15 mouse cellular contexts compared by ENCODE assay signal in genomic region chr5:35540555-35540954, GRCm38 (mm10). TPM values are rescaled to one million over a fixed set of nuclear protein-coding genes. Genes with fewer than 3 reads are reported as not detected.
DNase-seq lines count a peak whose midpoint lies in the region; ATAC-seq and TF ChIP-seq lines count a peak whose summit lies in the region.
"Had no signal": no experiment of that assay in that cellular context is flagged by ENCODE, and none has a peak within 500 bp of the region (broad histone marks: within the 10 kb centered on the region; RNA-seq: fewer than 3 reads in every experiment).

No protein-coding gene starts in this region.

- no peak overlapping the region for H3K4me2 ChIP-seq in lung, embryonic 16.5 days (ENCODE audit: low read depth, low read length)
- H3K4me2 ChIP-seq in limb, embryonic 13.5 days (replicated peaks): no peak overlapping the region

- H3K9me3 ChIP-seq in lung, embryonic 16.5 days (ENCODE audit: control insufficient read depth, low read length): no peaks in the 10 kb centered on the region
- no peaks in the 10 kb centered on the region for H3K9me3 ChIP-seq in limb, embryonic 13.5 days

- H3K4me3 ChIP-seq in lung, embryonic 16.5 days (ENCODE audit: low read length): no peak overlapping the region
- no peak overlapping the region for H3K4me3 ChIP-seq in limb, embryonic 13.5 days
- no peak overlapping the region for H3K4me3 ChIP-seq in layer of hippocampus, adult 2 months
- H3K4me3 ChIP-seq: megakaryocyte, embryonic 14.5 days; myocyte had no signal

- WGBS in lung, embryonic 16.5 days: 27% methylated on average over 5 of the region's 5 CpGs
- WGBS in limb, embryonic 13.5 days: 34% methylated on average over 5 of the region's 5 CpGs

- peak; percentile 14 for DNase-seq in embryo, embryonic 10 days (ENCODE audit: low spot score)
- DNase-seq in embryo, embryonic 9.5 days (ENCODE audit: extremely low spot score): no peak
- DNase-seq in lung, postnatal 25 days (ENCODE audit: low spot score): no peak
- DNase-seq in yolk sac, embryonic 10.5 days (ENCODE audit: low spot score): peak; percentile 40
- DNase-seq in layer of hippocampus, adult 2 months (ENCODE audit: low spot score in 2 of 2): no peak
- DNase-seq in left cerebral cortex, postnatal 36 days (ENCODE audit: low spot score in 2 of 2): no peak
- DNase-seq: adrenal gland, adult 8-10 months; cerebellum, postnatal 25 days; heart, postnatal 14 days; layer of hippocampus, adult 9-11 months; right cerebral cortex, postnatal 25 days had no signal

- no peak for TF ChIP-seq CTCF in layer of hippocampus, adult 2 months (conservative IDR thresholded peaks at IDR 0.05)

- peak; percentile 38; the same call in 1 of the 2 replicates for ATAC-seq in lung, embryonic 16.5 days (ENCODE audit: low read depth)
- no peak for ATAC-seq in limb, embryonic 13.5 days (ENCODE audit: low FRiP score, low read depth)

- 0 out of 2 replicates have a peak, but pooled peaks cover 6% of the 10 kb centered on the region for H3K4me1 ChIP-seq in lung, embryonic 16.5 days (replicated peaks; ENCODE audit: control insufficient read depth, insufficient read depth, low read length)
- peaks cover 9% of the 10 kb centered on the region; the same call in 1 of the 2 replicates for H3K4me1 ChIP-seq in limb, embryonic 13.5 days
- H3K4me1 ChIP-seq: megakaryocyte, embryonic 14.5 days had no signal

- H3K27ac ChIP-seq in lung, embryonic 16.5 days (ENCODE audit: low read length): peak overlapping the region; percentile 16
- H3K27ac ChIP-seq in limb, embryonic 13.5 days: peak overlapping the region; percentile 44; the same call in 1 of the 2 replicates
- H3K27ac ChIP-seq in layer of hippocampus, adult 2 months: no peak overlapping the region

- no peaks in the 10 kb centered on the region for H3K27me3 ChIP-seq in lung, embryonic 16.5 days (ENCODE audit: control insufficient read depth, insufficient read depth, low read depth, low read length)
- no peaks in the 10 kb centered on the region for H3K27me3 ChIP-seq in limb, embryonic 13.5 days

- intact Hi-C loops in left cerebral cortex, postnatal 36 days (cut with DNase I): no loop called here

- no peak overlapping the region for H3K9ac ChIP-seq in lung, embryonic 16.5 days (ENCODE audit: low read length)
- H3K9ac ChIP-seq in limb, embryonic 13.5 days: no peak overlapping the region

- H3K36me3 ChIP-seq in lung, embryonic 16.5 days (ENCODE audit: control insufficient read depth, insufficient read depth, low read length): no peaks in the 10 kb centered on the region
- no peaks in the 10 kb centered on the region for H3K36me3 ChIP-seq in limb, embryonic 13.5 days

RNA-seq across cellular contexts. Expression of gene Cpz, which starts 15.1 kb away (rescaled TPM):
- 8.1 and 9.0 TPM in 2 replicates for polyA plus RNA-seq in lung, embryonic 16.5 days (2015; fragmentation: Nextera tagmentation; extraction: Ambion mirVana)
- polyA plus RNA-seq in limb, embryonic 13.5 days (2015; fragmentation: Nextera tagmentation; extraction: Ambion mirVana): 1.6 and 2.1 TPM in 2 replicates
- not detected for total RNA-seq in layer of hippocampus, adult 2 months (2021)
- total RNA-seq in left cerebral cortex, postnatal 36 days (2021): under 1 TPM; 0.22 to 0.45 TPM

RNA-seq across cellular contexts. Expression of gene Trmt44, which starts 34.3 kb away (rescaled TPM):
- 9.1 and 10.6 TPM in 2 replicates for polyA plus RNA-seq in lung, embryonic 16.5 days (2015; fragmentation: Nextera tagmentation; extraction: Ambion mirVana)
- 7.7 and 9.0 TPM in 2 replicates for polyA plus RNA-seq in limb, embryonic 13.5 days (2015; fragmentation: Nextera tagmentation; extraction: Ambion mirVana)
- total RNA-seq in layer of hippocampus, adult 2 months (2021): 1 to 10 TPM; 8.4 to 8.5 TPM
- total RNA-seq in left cerebral cortex, postnatal 36 days (2021): 10 to 100 TPM in 1 of 2 experiments, 1 to 10 TPM in 1; 6.3 to 11.2 TPM

RNA-seq across cellular contexts. Expression of gene Acox3, which starts 42.3 kb away (rescaled TPM):
- polyA plus RNA-seq in lung, embryonic 16.5 days (2015; fragmentation: Nextera tagmentation; extraction: Ambion mirVana): 13.9 and 14.3 TPM in 2 replicates
- polyA plus RNA-seq in limb, embryonic 13.5 days (2015; fragmentation: Nextera tagmentation; extraction: Ambion mirVana): 11.3 and 12.2 TPM in 2 replicates
- total RNA-seq in layer of hippocampus, adult 2 months (2021): 10 to 100 TPM; 24.6 to 34.6 TPM
- 10 to 100 TPM; 31.0 to 36.5 TPM for total RNA-seq in left cerebral cortex, postnatal 36 days (2021)

Comparison
In these comparisons a context has a peak if more than half of its experiments do, and no peak if none do; other contexts are left out.
1. DNase-seq: peak in embryo, embryonic 10 days (single experiment) and yolk sac, embryonic 10.5 days (single experiment); none in embryo, embryonic 9.5 days (single experiment), lung, postnatal 25 days (single experiment), layer of hippocampus, adult 2 months (0 of 2) and left cerebral cortex, postnatal 36 days (0 of 2).